ENCODE assay signal across 8 mouse cellular contexts in the genomic region with DNA sequence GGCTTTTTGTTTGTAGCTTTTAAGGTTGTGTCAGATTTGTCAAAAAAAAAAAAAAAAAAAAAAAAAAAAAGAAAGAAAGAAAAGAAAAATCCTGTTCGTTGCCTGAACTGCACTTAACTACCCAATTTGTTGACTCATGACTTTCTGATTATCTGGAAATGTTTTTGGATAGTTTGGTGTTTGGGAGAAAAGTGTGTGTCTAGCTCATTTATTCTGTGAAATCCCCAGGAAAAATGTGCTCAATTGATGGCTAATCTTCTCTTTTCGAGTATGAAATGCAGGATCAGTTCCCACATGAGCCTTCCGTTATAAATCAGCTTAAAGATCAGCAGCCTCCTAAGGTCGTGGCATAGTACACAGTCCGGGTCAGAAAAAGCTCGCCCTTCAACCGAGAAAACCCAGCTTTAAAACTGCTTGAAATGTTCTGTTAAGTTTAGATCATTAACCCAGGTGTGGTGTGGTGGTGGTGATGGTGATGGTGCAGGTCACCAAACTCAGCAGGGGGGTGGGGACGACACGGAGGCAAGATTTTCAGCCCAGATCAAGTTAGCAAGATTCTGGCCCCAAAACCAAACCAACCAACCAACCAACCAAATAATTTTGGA. TPM values are rescaled to one million over a fixed set of nuclear protein-coding genes. Genes with fewer than 3 reads are reported as not detected.
DNase-seq lines count a peak whose midpoint lies in the region; ATAC-seq and TF ChIP-seq lines count a peak whose summit lies in the region.

No protein-coding gene starts in this region.

- H3K4me1 ChIP-seq in forebrain, embryonic 11.5 days (replicated peaks; ENCODE audit: control insufficient read depth, insufficient read depth, low read length), result 0 out of 2 replicates have a peak, but pooled peaks cover 3% of the 10 kb centered on the region
- H3K4me1 ChIP-seq in kidney, embryonic 16.5 days (ENCODE audit: insufficient read depth, low read length), result no peaks in the 10 kb centered on the region
- no peaks in the 10 kb centered on the region for H3K4me1 ChIP-seq in midbrain, postnatal 0 days (ENCODE audit: insufficient read depth, low read length)

- DNase-seq in kidney, adult 9 months, result peak; percentile 77
- no peak for DNase-seq in kidney, adult 18-20 months
- DNase-seq in forebrain, embryonic 11.5 days (ENCODE audit: low spot score), result no peak
- no peak for DNase-seq in midbrain, postnatal 0 days (ENCODE audit: low spot score)
- DNase-seq in urinary bladder, postnatal 14 days (ENCODE audit: low spot score), result no peak
- no peak for DNase-seq in thymus, adult 18-20 months
- no peak for DNase-seq in adipocyte (ENCODE audit: low spot score)

- 8% methylated on average over 9 of the region's 9 CpGs for WGBS in forebrain, embryonic 11.5 days
- 33% methylated on average over 9 of the region's 9 CpGs for WGBS in kidney, embryonic 16.5 days
- WGBS in midbrain, postnatal 0 days, result 12% methylated on average over 9 of the region's 9 CpGs

- no peak for ATAC-seq in forebrain, embryonic 11.5 days (replicated peaks; ENCODE audit: low FRiP score)
- no peak for ATAC-seq in kidney, embryonic 16.5 days (ENCODE audit: low FRiP score, low TSS enrichment)
- ATAC-seq in midbrain, postnatal 0 days (ENCODE audit: low FRiP score), result no peak

- no peaks in the 10 kb centered on the region for H3K36me3 ChIP-seq in forebrain, embryonic 11.5 days (ENCODE audit: control insufficient read depth, insufficient read depth, low read length)
- no peaks in the 10 kb centered on the region for H3K36me3 ChIP-seq in kidney, embryonic 16.5 days (ENCODE audit: insufficient read depth, low read length)
- H3K36me3 ChIP-seq in midbrain, postnatal 0 days (ENCODE audit: insufficient read depth, low read length), result no peaks in the 10 kb centered on the region

- peak overlapping the region; percentile 53 for H3K4me2 ChIP-seq in forebrain, embryonic 11.5 days (ENCODE audit: low read depth, low read length, severe bottlenecking)
- H3K4me2 ChIP-seq in kidney, embryonic 16.5 days (replicated peaks; ENCODE audit: low read depth, low read length), result peak overlapping the region; percentile 98
- peak overlapping the region; percentile 99 for H3K4me2 ChIP-seq in midbrain, postnatal 0 days (ENCODE audit: low read depth, low read length, poor library complexity, severe bottlenecking)

- H3K9ac ChIP-seq in forebrain, embryonic 11.5 days (ENCODE audit: low read length), result peak overlapping the region; percentile 79
- peak overlapping the region; percentile 69; the same call in 1 of the 2 replicates for H3K9ac ChIP-seq in kidney, embryonic 16.5 days (replicated peaks; ENCODE audit: low read length)
- H3K9ac ChIP-seq in midbrain, postnatal 0 days (replicated peaks; ENCODE audit: low read length, poor library complexity, severe bottlenecking), result no peak overlapping the region

- H3K27me3 ChIP-seq in forebrain, embryonic 11.5 days (ENCODE audit: control insufficient read depth, insufficient read depth, low read length), result no peaks in the 10 kb centered on the region
- H3K27me3 ChIP-seq in kidney, embryonic 16.5 days (ENCODE audit: insufficient read depth, low read length), result peaks cover 3% of the 10 kb centered on the region; the same call in 1 of the 2 replicates
- H3K27me3 ChIP-seq in midbrain, postnatal 0 days (ENCODE audit: insufficient read depth, low read length), result no peaks in the 10 kb centered on the region

- TF ChIP-seq CTCF in midbrain, postnatal 0 days (IDR thresholded peaks at IDR 0.05), result no peak

- peak overlapping the region; percentile 57 for H3K4me3 ChIP-seq in forebrain, embryonic 11.5 days (ENCODE audit: low read depth, low read length)
- H3K4me3 ChIP-seq in kidney, embryonic 16.5 days (ENCODE audit: low read length), result peak overlapping the region; percentile 61
- peak overlapping the region; percentile 49 for H3K4me3 ChIP-seq in midbrain, postnatal 0 days (ENCODE audit: low read depth, low read length)

- peaks cover 2% of the 10 kb centered on the region; the same call in 1 of the 2 replicates for H3K9me3 ChIP-seq in forebrain, embryonic 11.5 days (ENCODE audit: control insufficient read depth, low read length)
- no peaks in the 10 kb centered on the region for H3K9me3 ChIP-seq in kidney, embryonic 16.5 days (ENCODE audit: low read length)
- H3K9me3 ChIP-seq in midbrain, postnatal 0 days (ENCODE audit: low read length), result no peaks in the 10 kb centered on the region

- no peak overlapping the region for H3K27ac ChIP-seq in forebrain, embryonic 11.5 days (ENCODE audit: low read depth, low read length)
- H3K27ac ChIP-seq in kidney, embryonic 16.5 days (ENCODE audit: low read length), result no peak overlapping the region
- H3K27ac ChIP-seq in midbrain, postnatal 0 days (ENCODE audit: low read depth, low read length), result no peak overlapping the region

RNA-seq across cellular contexts. Expression of gene Shroom3, which starts 0.7 kb away (rescaled TPM):
- polyA plus RNA-seq in forebrain, embryonic 11.5 days (2014; fragmentation: Nextera tagmentation; extraction: Ambion mirVana), result 12.2 and 15.2 TPM in 2 replicates
- 8.1 and 8.3 TPM in 2 replicates for polyA plus RNA-seq in kidney, embryonic 16.5 days (2015; fragmentation: Nextera tagmentation; extraction: Ambion mirVana)
- 5.5 and 8.1 TPM in 2 replicates for total RNA-seq in midbrain, postnatal 0 days (2014; rRNA removed)
- 0.92 and 1.2 TPM in 2 replicates for polyA plus RNA-seq in midbrain, postnatal 0 days (2015; fragmentation: Nextera tagmentation; extraction: Ambion mirVana)

RNA-seq across cellular contexts. Expression of gene Ccdc158, which starts 8.9 kb away (rescaled TPM):
- polyA plus RNA-seq in forebrain, embryonic 11.5 days (2014; fragmentation: Nextera tagmentation; extraction: Ambion mirVana), result 1.0 and 1.2 TPM in 2 replicates
- polyA plus RNA-seq in kidney, embryonic 16.5 days (2015; fragmentation: Nextera tagmentation; extraction: Ambion mirVana), result 1.0 and 1.1 TPM in 2 replicates
- 0.44 and 0.66 TPM in 2 replicates for total RNA-seq in midbrain, postnatal 0 days (2014; rRNA removed)
- 0.23 and 0.52 TPM in 2 replicates for polyA plus RNA-seq in midbrain, postnatal 0 days (2015; fragmentation: Nextera tagmentation; extraction: Ambion mirVana)
